Mouse (Mus musculus) retina, postnatal 7 days (tissue): ENCODE measurements around the gene Hsph1.

Experiments used
- DNase-seq: peaks from one replicate; pipeline ENCODE4 v3.0.0-alpha.2; 2012; ENCODE audit warnings: low read depth, low spot score

Hsph1 gene

GRCm38 (mm10) chr5:149588814-149589534 is 47.2 kb downstream of the Hsph1 start:
- no peak for DNase-seq

DNA sequence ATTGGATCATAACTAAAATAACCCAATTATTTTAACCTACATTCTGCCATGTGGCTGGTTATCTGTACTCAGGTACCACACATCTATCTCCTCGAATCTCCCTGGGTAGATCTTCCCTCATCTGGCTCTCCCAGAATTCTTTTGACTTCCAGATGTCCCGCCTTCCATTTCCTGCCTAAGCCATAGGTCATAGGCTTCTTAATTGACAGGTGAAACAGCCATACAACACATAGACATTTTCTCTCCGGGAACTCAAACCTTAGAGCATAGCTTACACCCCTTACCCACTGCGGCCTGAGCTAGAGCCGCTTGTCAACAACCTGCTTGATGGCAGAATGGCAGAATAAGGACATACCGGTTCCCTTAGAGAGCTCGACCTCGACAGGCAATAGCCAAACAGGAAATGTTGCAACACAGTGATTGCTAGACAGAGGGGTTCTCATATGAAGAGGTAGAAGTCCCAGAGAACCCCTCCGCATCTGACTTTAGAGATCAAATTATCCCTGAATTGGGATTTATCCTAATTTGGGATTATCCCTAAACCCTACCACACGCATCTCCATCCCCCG is 48.8 kb downstream of the Hsph1 start:
- DNase-seq: no peak

DNA sequence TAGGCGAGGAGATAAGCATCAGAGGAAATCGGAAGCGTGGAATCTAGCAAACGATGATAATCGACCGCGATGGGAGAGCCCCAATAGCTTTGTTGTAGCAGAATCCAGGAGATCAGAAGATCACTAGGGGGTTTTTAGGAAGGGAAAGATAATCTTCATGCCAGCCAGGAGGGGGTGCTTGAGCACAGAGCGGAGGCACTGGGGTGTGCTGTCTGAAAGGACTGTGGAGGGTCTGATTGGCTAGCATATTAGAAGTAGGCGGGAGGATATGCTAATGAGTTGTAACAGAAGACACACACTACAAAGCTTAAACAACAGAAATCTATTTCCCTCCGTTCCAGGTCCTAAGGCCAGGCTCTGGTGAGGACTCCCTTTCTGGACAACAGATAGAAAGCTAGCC is 50.3 kb downstream of the Hsph1 start:
- DNase-seq: no peak

DNA sequence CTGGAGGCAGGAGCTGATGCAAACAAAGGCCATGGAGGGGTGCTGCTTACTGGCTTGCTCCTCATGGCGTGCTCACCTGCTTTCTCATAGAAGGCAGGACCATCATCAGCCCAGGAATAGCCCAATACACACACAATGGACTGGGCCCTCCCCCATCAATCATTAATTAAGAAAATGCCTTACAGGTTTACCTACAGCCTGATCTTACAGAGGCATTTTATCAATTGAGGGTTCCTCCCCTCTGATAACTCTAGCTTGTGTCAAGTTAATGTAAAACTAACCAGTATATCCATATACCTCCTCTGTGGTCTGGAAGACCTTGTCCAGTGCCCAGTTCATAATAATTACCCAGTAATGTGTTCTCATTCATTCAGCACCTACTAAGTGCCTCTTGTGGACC is 50.9 kb downstream of the Hsph1 start:
- no peak for DNase-seq

DNA sequence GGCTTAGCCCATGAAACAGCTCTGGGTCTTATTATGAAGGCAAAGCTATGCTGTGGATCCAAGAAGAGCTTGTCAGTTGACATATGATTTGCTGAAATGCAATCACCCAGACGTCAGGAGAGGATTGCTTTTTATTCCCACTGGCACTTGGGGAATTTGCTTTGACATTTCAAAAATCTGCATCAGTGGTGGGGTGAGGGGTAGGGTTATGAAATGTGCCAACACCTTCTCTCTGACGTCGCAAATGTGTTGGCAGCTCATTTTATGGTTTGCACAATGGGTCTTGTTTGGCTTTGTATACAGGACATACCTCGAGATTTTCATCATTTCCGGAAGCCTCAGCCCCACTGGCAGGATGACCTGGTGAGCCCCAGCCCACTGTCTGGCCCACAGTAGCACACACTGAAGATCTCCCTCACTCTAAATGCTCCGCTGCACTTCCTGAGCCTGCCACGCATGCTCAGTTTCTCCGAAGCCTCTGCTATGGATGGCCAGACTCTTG is 52.0 kb downstream of the Hsph1 start:
- no peak for DNase-seq

DNA sequence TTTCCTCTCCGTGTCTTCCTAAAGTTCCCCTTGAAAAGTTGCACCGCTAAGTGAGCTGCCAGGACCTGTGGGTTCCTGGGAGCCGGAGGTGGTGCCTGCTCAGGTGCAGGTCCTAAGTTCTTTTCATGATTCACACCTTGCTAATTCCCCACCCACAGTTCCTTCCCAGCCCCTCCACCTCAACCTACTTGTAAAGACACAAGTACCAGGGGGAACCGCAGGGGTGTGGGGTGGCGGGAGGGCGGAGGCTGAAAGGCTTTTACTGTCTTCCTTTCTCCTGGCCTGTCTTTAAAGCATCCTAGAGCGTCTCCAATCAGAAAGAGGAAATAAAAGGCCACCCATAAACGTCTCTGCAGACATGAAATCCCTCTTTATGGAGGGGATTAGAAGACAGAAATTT is 52.7 kb downstream of the Hsph1 start:
- DNase-seq: no peak

DNA sequence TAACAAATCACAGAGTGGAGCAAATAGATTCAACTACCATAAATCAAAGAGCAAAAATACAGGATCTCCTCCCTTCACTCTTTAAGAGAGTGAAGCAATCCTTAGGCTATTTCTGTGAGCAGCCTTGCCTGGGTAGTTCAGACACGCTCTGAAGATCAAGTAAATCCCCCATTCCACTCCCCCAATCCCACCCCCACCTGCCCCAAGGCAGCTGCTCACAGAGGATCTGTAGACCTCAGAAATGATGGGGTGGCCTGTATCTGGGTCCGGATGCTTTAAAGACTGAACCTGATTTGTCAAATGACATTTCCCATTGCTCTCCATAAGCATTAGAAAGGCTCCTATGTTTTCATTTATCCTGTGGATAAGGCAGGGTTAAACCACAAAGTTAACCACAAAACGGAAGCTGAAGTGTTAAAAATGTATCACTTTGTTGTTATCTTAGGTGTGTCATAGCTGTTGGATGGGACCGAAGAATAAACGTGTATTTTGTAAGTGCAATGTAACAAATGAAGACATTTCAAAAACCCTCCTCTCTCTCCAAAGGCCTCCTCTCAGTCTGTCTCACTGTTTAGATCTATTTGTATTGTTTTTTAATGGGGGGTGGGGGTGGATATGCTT is 53.4 kb downstream of the Hsph1 start:
- DNase-seq: no peak

DNA sequence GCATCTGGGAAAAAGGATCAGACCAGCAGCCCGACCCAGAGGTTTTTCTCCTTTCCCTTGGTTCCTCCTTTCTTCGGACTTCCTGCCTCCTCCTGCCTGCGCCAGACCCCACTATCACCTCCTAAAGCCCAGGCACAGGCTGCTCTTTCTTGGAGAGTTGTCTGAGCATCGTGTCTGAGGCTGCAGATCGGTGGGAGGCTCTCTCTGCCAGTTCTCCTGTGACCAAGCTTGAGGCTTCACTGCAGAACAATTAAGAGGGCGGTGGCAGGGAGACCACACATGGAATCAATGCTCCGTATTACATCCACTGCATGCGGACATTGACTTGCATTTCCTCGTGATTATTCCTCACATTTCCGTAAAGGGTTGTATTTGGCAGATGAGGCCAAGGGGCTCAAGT is 58.7 kb downstream of the Hsph1 start:
- DNase-seq: no peak

GRCm38 (mm10) chr5:149576977-149577376 is 59.2 kb downstream of the Hsph1 start:
- no peak for DNase-seq

GRCm38 (mm10) chr5:149568993-149569392 is 67.2 kb downstream of the Hsph1 start:
- DNase-seq: no peak

DNA sequence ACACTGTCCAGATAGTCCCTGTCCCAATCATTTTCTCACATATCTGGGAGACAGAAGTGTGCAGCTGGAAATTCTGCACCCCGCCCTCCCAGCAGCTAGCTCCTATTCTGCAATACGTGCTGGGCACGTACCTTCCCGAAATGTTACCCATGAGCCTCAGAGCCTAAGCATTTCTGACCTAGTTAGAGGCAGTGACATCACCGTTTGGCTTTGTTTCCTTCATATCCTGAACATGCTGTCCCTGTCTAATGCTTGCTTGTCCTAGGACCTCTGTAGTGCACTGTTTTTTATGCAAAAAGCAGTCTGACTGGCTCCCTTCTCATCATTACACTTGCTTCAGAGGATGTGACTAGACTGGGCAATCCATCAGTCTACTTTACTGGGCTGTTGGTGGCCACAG is 69.2 kb downstream of the Hsph1 start:
- peak; percentile 23 for DNase-seq

- no peak for DNase-seq
These were observed 70.2 kb downstream of the Hsph1 start for GRCm38 (mm10) chr5:149566026-149566425.
